Mouse (Mus musculus) thymus, postnatal 4 days (tissue): Measurements from ENCODE around the gene Aldh1a2.

Source experiments
- DNase-seq: peaks from one replicate; pipeline ENCODE4 v3.0.0; 2021

The Aldh1a2 gene

GRCm38 (mm10) chr9:71215248-71216035, at the start of gene Aldh1a2:
Gene Aldh1a2, plus strand, starts transcription at chr9:71215789.
- DNase-seq = peak; percentile 77

GRCm38 (mm10) chr9:71166019-71166705, 49.4 kb upstream of the Aldh1a2 start:
- no peak for DNase-seq

- no peak for DNase-seq
Observed at GRCm38 (mm10) chr9:71166871-71167465, 48.6 kb upstream of the Aldh1a2 start.

- no peak for DNase-seq
Observed at GRCm38 (mm10) chr9:71167473-71168215, 47.9 kb upstream of the Aldh1a2 start.

GRCm38 (mm10) chr9:71168511-71168910, 47.1 kb upstream of the Aldh1a2 start, which contains the start of gene Aqp9:
Gene Aqp9, minus strand, starts transcription at chr9:71168682.
- no peak for DNase-seq

GRCm38 (mm10) chr9:71173533-71173932, 42.1 kb upstream of the Aldh1a2 start:
- no peak for DNase-seq

GRCm38 (mm10) chr9:71174316-71174975, 41.1 kb upstream of the Aldh1a2 start:
- DNase-seq = no peak

GRCm38 (mm10) chr9:71175686-71176085, 39.9 kb upstream of the Aldh1a2 start:
- no peak for DNase-seq

- no peak for DNase-seq
Observed at GRCm38 (mm10) chr9:71179276-71179896, 36.2 kb upstream of the Aldh1a2 start.

- DNase-seq = no peak
Observed at GRCm38 (mm10) chr9:71179964-71180700, 35.5 kb upstream of the Aldh1a2 start.

- DNase-seq = no peak
Observed at GRCm38 (mm10) chr9:71185285-71185684, 30.3 kb upstream of the Aldh1a2 start.

GRCm38 (mm10) chr9:71185823-71186222, 29.8 kb upstream of the Aldh1a2 start:
- no peak for DNase-seq

- no peak for DNase-seq
Observed at GRCm38 (mm10) chr9:71187396-71187795, 28.2 kb upstream of the Aldh1a2 start.

GRCm38 (mm10) chr9:71188647-71189415, 26.8 kb upstream of the Aldh1a2 start:
- DNase-seq = peak; percentile 84

GRCm38 (mm10) chr9:71198826-71199225, 16.8 kb upstream of the Aldh1a2 start:
- DNase-seq = no peak

GRCm38 (mm10) chr9:71202265-71202664, 13.3 kb upstream of the Aldh1a2 start:
- DNase-seq = no peak

GRCm38 (mm10) chr9:71209299-71209698, 6.3 kb upstream of the Aldh1a2 start:
- DNase-seq = no peak

GRCm38 (mm10) chr9:71210870-71211269, 4.7 kb upstream of the Aldh1a2 start:
- DNase-seq = peak; percentile 24

- no peak for DNase-seq
Observed at GRCm38 (mm10) chr9:71213636-71214035, 2.0 kb upstream of the Aldh1a2 start.
